Mouse (Mus musculus) heart, postnatal 25 days (tissue): ENCODE data around the gene Csrp3. TPM values are rescaled to one million over a fixed set of nuclear protein-coding genes. Genes with fewer than 3 reads are reported as not detected.
A peak's percentile ranks its signal among the peaks of the same experiment; 100 is the strongest.

ENCODE experiments used
- DNase-seq: peaks from one replicate; pipeline ENCODE4 v3.0.0; 2022; ENCODE audit warnings: low spot score
- intact Hi-C: fragments of 180-260 bp; cut with DNase I; formaldehyde crosslinking; loops from one replicate; pipeline ENCODE4 v1.15.1; 2025
- total RNA-seq, 2 experiments: library from RNA; stranded (reverse); gene quantifications; 2 replicates each; pipeline ENCODE4 v1.2.3; 2021

The Csrp3 gene
- total RNA-seq, 2 experiments from 2014 or later = 2,113 to 2,237 TPM

DNA sequence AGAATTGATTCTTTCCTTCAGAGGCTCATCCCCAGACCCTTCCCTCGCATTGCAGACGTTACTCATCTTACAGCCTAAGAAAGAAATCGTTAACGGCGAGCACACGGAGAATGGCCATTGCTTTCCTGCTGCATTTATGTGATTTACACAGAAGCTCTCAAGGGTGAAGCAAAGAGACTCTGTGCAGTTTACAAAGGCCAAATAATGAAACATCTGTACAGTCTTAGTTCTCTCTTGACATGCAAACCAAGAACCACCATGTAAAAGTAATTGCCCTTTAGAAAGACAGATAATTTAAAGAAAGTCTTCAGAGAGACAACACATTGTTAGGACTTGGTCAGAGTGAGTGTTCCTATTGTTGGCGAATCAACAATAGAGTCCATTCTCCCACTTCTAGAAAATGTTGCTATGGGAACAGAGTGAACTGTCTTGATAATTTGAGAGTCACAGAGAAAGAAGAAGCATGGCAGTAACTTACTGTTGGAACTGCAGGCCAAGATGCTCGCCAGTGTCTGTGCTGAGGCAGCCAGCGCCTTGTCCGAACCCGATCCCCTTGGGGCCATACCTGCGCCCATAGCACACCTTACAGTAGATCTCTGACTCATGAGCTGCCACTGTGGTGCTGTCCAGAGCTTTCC lies 12.7 kb downstream of the Csrp3 start:
- no peak for DNase-seq
- intact Hi-C loops = loop anchor here (5.0 kb wide), 1 partner anchor 42 kb away; no protein-coding TSS in a partner anchor

DNA sequence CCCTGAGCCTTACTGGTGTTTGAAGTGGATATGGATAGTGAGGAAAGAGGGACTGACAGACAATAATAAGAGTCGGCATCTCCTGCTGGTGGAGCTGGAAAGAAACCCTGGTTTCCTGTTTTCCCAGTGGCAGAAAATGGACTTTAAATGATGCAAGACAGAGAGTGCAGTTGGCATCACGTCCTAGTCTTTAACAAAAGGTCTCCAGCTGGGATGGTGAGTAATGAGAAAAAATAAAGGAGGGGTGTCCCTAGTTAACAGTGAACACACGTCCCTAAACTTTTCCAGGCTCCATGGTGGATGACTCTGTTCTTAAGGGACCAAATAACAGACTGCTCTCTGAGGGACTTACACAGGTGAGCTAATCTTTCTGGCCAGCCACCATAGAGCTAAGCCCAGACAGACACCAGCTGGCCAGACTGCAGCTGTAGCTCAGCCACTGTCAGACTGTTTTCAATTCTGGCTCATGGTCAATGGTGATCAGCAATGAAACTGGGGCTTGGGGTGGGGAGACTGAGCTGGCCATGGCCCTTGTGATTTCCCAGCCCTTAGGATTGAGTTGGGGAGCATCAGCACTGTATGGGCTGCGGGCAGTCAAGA lies 13.4 kb downstream of the Csrp3 start:
- intact Hi-C loops = no loop called here

GRCm38 (mm10) chr7:48832735-48833134 lies 15.1 kb downstream of the Csrp3 start:
- intact Hi-C loops = no loop called here
- DNase-seq = no peak

More for the DNA sequence above, 13.4 kb downstream of the Csrp3 start:
- no peak for DNase-seq

- no peak for DNase-seq
These were observed 17.4 kb downstream of the Csrp3 start for GRCm38 (mm10) chr7:48830395-48830794.

DNA sequence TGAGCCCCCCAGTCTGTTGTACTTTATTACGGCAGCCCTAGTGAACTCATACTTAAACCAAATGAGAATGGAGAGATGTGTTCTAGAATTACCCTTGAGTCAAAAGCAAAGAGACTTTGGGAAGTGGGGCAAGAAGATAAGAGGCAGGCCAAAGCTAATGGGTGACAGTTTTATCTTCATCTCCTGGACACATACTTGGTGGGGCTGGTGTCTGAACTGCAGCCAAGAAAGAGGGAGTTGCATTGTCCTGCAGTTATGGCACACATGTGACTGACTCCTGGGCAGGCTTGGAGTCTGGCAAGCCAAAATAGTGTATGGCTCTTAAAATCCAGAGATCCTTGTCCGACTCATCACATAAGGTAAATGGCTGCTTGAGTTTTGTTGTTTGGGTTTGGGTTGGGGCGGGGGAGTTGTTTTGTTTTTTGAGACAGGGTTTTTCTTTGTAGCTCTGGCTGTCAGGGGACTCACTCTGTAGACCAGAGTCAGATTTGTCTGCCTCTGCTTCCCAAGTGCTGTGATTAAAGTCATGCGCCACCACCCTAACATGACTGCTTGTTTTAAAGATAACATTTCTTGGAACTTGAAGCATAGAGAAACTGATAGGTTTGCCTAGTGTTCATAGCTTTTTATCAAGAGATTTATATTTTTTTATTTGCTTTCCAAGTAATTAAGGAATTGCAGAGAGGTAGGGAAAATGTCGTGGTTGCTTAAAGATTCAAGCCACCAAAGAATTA lies 18.5 kb downstream of the Csrp3 start:
- no peak for DNase-seq
- intact Hi-C loops = loop anchor here (2.0 kb wide), 1 partner anchor 15 kb away; no protein-coding TSS in a partner anchor

More at GRCm38 (mm10) chr7:48830395-48830794, 17.4 kb downstream of the Csrp3 start:
- intact Hi-C loops = no loop called here

- intact Hi-C loops = no loop called here
These were observed 22.7 kb downstream of the Csrp3 start for GRCm38 (mm10) chr7:48825170-48825569.

GRCm38 (mm10) chr7:48824671-48825070 lies 23.2 kb downstream of the Csrp3 start:
- DNase-seq = no peak
- intact Hi-C loops = no loop called here

More at GRCm38 (mm10) chr7:48825170-48825569, 22.7 kb downstream of the Csrp3 start:
- DNase-seq = no peak

GRCm38 (mm10) chr7:48823621-48824020 lies 24.2 kb downstream of the Csrp3 start:
- DNase-seq = no peak
- intact Hi-C loops = no loop called here

DNA sequence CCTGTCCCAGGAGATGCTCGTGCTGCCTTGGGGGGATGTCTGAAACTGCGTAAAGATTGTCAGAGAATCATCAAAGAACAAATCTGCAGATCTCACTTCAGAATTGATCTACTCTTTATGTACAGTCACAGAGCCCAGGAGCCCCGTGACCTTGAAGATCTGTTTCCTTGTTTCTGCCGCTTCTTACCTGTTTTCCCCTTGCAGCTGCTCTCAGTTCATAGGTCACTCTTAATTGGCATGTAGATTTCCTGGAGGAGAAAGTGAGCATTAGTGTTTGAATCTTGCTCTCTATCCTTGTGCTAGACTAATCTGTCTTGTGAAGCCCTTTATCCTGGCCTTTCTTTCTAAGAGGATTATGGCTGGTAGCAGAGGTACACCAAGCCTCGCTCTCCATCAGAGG lies 26.2 kb downstream of the Csrp3 start:
- DNase-seq = no peak
- intact Hi-C loops = no loop called here

GRCm38 (mm10) chr7:48813594-48813993 lies 34.2 kb downstream of the Csrp3 start:
- intact Hi-C loops = loop anchor here (2.0 to 5.0 kb wide), 2 partner anchors 63 to 309 kb away; no protein-coding TSS in a partner anchor
- DNase-seq = no peak

- DNase-seq = no peak
- intact Hi-C loops = loop anchor here (2.0 to 5.0 kb wide), 2 partner anchors 64 to 310 kb away; no protein-coding TSS in a partner anchor
These were observed 35.5 kb downstream of the Csrp3 start for GRCm38 (mm10) chr7:48812358-48812757.

GRCm38 (mm10) chr7:48810652-48811051 lies 37.2 kb downstream of the Csrp3 start:
- intact Hi-C loops = loop anchor here (5.0 kb wide), 1 partner anchor 312 kb away; no protein-coding TSS in a partner anchor
- DNase-seq = no peak

DNA sequence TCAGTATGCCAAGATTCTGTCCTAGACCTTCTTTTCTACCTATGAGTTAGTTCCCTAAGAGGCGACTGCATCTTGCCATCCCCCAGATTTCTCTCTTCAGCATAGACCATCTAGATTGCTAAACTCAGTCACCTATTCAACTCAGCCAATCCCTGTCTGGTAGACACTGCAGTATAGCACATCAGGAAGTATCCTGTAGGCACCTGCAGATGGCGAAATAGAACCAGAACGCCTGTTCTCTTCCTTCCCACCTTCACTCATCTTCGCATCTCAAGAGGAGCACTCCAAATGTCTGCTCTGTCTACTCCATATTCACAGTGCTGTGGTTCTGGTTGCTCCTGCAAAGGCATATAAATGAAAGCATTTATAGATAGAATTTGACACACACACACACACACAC lies 41.2 kb downstream of the Csrp3 start:
- intact Hi-C loops = loop anchor here (5.0 kb wide), 1 partner anchor 261 kb away; no protein-coding TSS in a partner anchor

DNA sequence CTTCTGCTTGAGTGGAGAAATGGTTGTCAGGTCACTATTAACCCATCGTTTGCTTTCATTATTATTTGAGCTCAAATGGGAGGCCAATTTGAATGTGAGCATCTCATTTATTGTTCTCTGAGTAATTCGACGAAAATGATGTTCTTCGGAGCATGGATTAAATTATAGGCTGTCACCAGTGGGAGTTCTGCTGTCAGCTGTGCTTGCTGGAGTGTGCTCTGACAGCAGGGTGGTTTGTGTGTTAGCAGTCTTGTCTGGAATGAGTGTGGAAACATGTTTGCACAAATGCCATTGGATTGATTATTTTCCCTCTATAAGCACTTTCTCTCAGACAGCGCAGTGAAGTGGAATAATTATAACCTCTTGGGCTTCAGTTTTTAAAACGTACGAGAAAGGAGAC lies 44.5 kb downstream of the Csrp3 start:
- intact Hi-C loops = no loop called here
- no peak for DNase-seq

More for the DNA sequence above, 41.2 kb downstream of the Csrp3 start:
- no peak for DNase-seq

DNA sequence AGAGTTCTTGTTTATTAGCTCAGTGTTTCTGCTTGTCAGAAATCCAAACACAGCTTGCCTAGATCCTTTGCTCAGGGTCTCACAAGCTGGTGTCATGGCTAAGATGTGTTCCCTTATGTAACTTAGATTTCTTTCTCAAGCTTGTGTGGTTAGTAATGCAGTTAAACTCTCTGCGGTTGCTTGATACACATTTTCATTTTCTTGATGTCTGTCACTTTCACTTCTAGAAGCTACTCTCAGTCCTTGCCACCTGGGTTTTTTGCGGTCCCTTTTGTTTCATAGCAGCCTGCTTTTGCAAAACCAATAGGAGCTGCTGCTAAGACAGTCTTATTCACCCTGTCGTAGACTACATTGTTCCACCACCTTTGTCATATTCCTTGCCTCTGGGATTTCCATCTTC lies 52.7 kb downstream of the Csrp3 start:
- DNase-seq = no peak
- intact Hi-C loops = no loop called here

- intact Hi-C loops = no loop called here
- no peak for DNase-seq
These were observed 56.4 kb downstream of the Csrp3 start for GRCm38 (mm10) chr7:48791412-48791811.

DNA sequence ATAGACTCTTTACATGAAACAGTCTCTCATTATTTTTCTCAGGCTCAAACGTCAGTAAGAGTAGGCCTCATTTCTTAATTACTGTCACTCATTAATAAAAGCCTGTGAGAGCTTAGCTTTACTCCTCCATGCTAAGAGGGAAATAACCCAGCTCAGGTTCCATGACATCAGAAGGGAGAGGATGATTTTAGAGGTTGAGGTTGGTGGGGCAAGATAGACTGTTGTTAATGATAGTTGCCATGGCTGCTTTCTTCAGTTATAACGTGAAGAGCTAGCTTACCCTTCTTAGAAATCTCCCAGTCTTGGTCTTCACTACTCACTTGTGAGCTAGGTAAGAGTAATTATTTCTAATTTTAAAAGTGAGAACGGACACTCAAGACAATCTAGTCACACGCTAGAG lies 57.7 kb downstream of the Csrp3 start:
- DNase-seq = no peak
- intact Hi-C loops = no loop called here

DNA sequence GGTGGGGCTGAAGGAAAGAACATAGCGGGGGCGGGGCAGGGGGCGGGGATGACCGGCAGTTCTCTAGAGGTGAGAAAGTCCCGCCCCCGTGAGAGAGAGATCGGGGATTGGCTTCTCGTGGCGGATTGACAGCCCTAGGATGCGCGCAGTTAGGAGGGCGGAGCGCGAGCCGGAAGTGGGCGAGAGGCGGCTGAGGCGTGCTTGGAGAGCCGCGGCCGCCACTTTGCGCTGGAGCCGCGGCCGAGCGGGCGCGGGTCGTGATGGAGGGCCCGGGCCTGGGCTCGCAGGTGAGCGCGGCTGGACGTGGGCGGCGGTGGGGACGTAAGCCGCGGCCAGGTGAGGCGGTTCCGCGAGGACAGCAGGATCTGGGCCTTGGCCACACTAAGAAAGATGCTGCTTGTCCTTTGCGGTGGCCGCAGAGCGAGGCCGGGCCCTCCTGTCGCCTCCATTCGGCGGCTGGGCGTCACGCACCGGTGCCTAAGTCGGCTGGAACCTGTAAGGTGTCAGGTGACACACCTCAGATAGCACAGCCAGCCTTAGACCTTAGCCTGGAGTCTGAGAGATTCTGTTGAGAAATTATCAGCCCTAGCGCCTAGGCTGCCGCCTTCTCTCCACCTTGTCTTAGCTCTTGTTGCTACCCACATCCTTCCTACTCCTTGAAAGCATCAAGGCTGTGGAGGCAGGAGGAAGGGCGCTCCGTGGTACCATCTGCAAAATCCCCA lies 58.8 kb downstream of the Csrp3 start, which contains the start of gene Zdhhc13:
Gene Zdhhc13, plus strand, starts transcription at position 153 of the 722 bp plus-strand sequence.
- peak; percentile 82 for DNase-seq
- intact Hi-C loops = no loop called here

GRCm38 (mm10) chr7:48788348-48788747 lies 59.5 kb downstream of the Csrp3 start:
- intact Hi-C loops = no loop called here
- DNase-seq = no peak
